Mouse (Mus musculus): ENCODE measurements at regions not wholly inside any gene's neighbourhood (a gene's known extent, or its start where the extent isn't known, plus 50 kb on each side); places are given as distances from the start of the nearest gene placed in this dataset.

GRCm38 (mm10) chr3:38783711-38784110 lies 103.0 kb upstream of the Fat4 start:
- TF ChIP-seq CTCF (IDR thresholded peaks at IDR 0.05; ENCODE audit: control insufficient read depth, insufficient read depth, low read length) = no peak
- TF ChIP-seq POLR2A (IDR thresholded peaks at IDR 0.05; ENCODE audit: borderline replicate concordance, control insufficient read depth, low read depth, low read length) = no peak
